Mouse (Mus musculus): ENCODE data around the gene Zfp263. TPM values are rescaled to one million over a fixed set of nuclear protein-coding genes. Genes with fewer than 3 reads are reported as not detected.
A peak's percentile ranks its signal among the peaks of the same experiment; 100 is the strongest.

Gene Zfp263
- polyA plus RNA-seq, 1 experiment from 2014 or later, result 44.9 TPM

DNA sequence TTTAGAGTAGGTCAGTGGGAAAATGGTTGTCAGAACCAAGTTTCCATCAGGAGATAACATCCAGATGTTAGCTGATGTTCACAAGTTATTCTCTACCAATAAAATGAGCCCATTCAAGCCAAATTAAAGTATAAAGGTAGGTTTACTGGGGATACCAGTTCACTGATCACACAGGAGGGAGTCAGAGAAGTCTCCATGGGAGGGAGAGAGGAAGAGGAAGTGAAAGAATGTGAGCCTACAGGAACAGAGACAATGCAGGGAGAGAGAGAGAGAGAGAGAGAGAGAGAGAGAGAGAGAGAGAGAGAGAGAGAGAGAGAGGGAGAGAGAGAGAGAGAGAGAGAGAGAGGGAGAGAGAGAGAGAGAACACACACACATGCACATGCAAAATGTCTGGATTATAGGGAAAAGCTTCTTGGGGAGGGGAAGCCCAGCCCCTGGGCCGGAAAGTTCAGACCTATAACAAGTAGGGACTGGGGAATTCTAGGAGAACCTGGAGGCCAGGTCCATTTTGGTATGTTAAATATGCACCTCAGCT is 10.6 kb upstream of the Zfp263 start:
- Histone ChIP-seq H3K36me3 (ENCODE audit: control insufficient read depth, insufficient read depth, low read length) (no peaks in the 10 kb centered on the region), H3K9me3 (ENCODE audit: control insufficient read depth, low read length) (no peaks in the 10 kb centered on the region), H3K4me3 (ENCODE audit: low read length) (no peak overlapping the region), H3K4me2 (ENCODE audit: low read depth, low read length) (no peak overlapping the region), H3K9ac (ENCODE audit: low read length) (no peak overlapping the region), H3K27ac (ENCODE audit: low read length) (no peak overlapping the region), H3K27me3 (ENCODE audit: control insufficient read depth, insufficient read depth, low read depth, low read length) (no peaks in the 10 kb centered on the region), H3K4me1 (replicated peaks; ENCODE audit: control insufficient read depth, insufficient read depth, low read length) (no peaks in the 10 kb centered on the region)
- ATAC-seq (ENCODE audit: low read depth), result no peak
- 60% methylated on average over 1 of the region's 1 CpGs for WGBS

- H3K4me2 ChIP-seq (ENCODE audit: low read depth, low read length), result no peak overlapping the region
Observed at GRCm38 (mm10) chr16:3742466-3742865, 1.4 kb upstream of the Zfp263 start.

GRCm38 (mm10) chr16:3744186-3744700 is 350 bp downstream of the Zfp263 start:
- peak overlapping the region; percentile 94 for H3K9ac ChIP-seq (ENCODE audit: low read length)
- H3K27ac ChIP-seq (ENCODE audit: low read length), result peak overlapping the region; percentile 86
- ATAC-seq (ENCODE audit: low read depth), result no peak
- H3K4me1 ChIP-seq (replicated peaks; ENCODE audit: control insufficient read depth, insufficient read depth, low read length), result peaks cover 16% of the 10 kb centered on the region
- peaks cover 24% of the 10 kb centered on the region for H3K36me3 ChIP-seq (ENCODE audit: control insufficient read depth, insufficient read depth, low read length)
- no peaks in the 10 kb centered on the region for H3K27me3 ChIP-seq (ENCODE audit: control insufficient read depth, insufficient read depth, low read depth, low read length)
- peak overlapping the region; percentile 95 for H3K4me2 ChIP-seq (ENCODE audit: low read depth, low read length)
- H3K9me3 ChIP-seq (ENCODE audit: control insufficient read depth, low read length), result peaks cover 14% of the 10 kb centered on the region
- peak overlapping the region; percentile 93 for H3K4me3 ChIP-seq (ENCODE audit: low read length)
- WGBS, result under 1% methylated on average over 32 of the region's 32 CpGs

More at GRCm38 (mm10) chr16:3742466-3742865, 1.4 kb upstream of the Zfp263 start:
- Histone ChIP-seq H3K27me3 (ENCODE audit: control insufficient read depth, insufficient read depth, low read depth, low read length) (no peaks in the 10 kb centered on the region), H3K4me1 (replicated peaks; ENCODE audit: control insufficient read depth, insufficient read depth, low read length) (peaks cover 16% of the 10 kb centered on the region), H3K36me3 (ENCODE audit: control insufficient read depth, insufficient read depth, low read length) (peaks cover 9% of the 10 kb centered on the region), H3K27ac (ENCODE audit: low read length) (no peak overlapping the region), H3K4me3 (ENCODE audit: low read length) (no peak overlapping the region), H3K9me3 (ENCODE audit: control insufficient read depth, low read length) (no peaks in the 10 kb centered on the region; the same call in 1 of the 2 replicates), H3K9ac (ENCODE audit: low read length) (no peak overlapping the region)
- WGBS, result 92% methylated on average over 6 of the region's 6 CpGs
- ATAC-seq (ENCODE audit: low read depth), result no peak

- H3K4me2 ChIP-seq (ENCODE audit: low read depth, low read length), result peak overlapping the region; percentile 95
- H3K9me3 ChIP-seq (ENCODE audit: control insufficient read depth, low read length), result peaks cover 23% of the 10 kb centered on the region
- peak overlapping the region; percentile 10 for H3K4me3 ChIP-seq (ENCODE audit: low read length)
- no peak overlapping the region for H3K9ac ChIP-seq (ENCODE audit: low read length)
- H3K4me1 ChIP-seq (replicated peaks; ENCODE audit: control insufficient read depth, insufficient read depth, low read length), result peaks cover 16% of the 10 kb centered on the region
- no peaks in the 10 kb centered on the region for H3K27me3 ChIP-seq (ENCODE audit: control insufficient read depth, insufficient read depth, low read depth, low read length)
- WGBS, result 80% methylated on average over 4 of the region's 4 CpGs
- no peak overlapping the region for H3K27ac ChIP-seq (ENCODE audit: low read length)
- ATAC-seq (ENCODE audit: low read depth), result no peak
- peaks cover 38% of the 10 kb centered on the region for H3K36me3 ChIP-seq (ENCODE audit: control insufficient read depth, insufficient read depth, low read length)
Observed at GRCm38 (mm10) chr16:3745656-3746055, 1.8 kb downstream of the Zfp263 start.

GRCm38 (mm10) chr16:3748976-3749375 is 5.1 kb downstream of the Zfp263 start:
- Histone ChIP-seq H3K27ac (ENCODE audit: low read length) (no peak overlapping the region), H3K4me2 (ENCODE audit: low read depth, low read length) (no peak overlapping the region), H3K9me3 (ENCODE audit: control insufficient read depth, low read length) (peaks cover 23% of the 10 kb centered on the region), H3K9ac (ENCODE audit: low read length) (no peak overlapping the region), H3K4me3 (ENCODE audit: low read length) (no peak overlapping the region), H3K36me3 (ENCODE audit: control insufficient read depth, insufficient read depth, low read length) (peaks cover 57% of the 10 kb centered on the region), H3K27me3 (ENCODE audit: control insufficient read depth, insufficient read depth, low read depth, low read length) (no peaks in the 10 kb centered on the region), H3K4me1 (replicated peaks; ENCODE audit: control insufficient read depth, insufficient read depth, low read length) (peaks cover 16% of the 10 kb centered on the region)
- WGBS, result 93% methylated on average over 3 of the region's 3 CpGs
- ATAC-seq (ENCODE audit: low read depth), result no peak

GRCm38 (mm10) chr16:3771603-3772002 is 27.7 kb downstream of the Zfp263 start:
- H3K4me1 ChIP-seq (replicated peaks; ENCODE audit: control insufficient read depth, insufficient read depth, low read length), result no peaks in the 10 kb centered on the region
- H3K36me3 ChIP-seq (ENCODE audit: control insufficient read depth, insufficient read depth, low read length), result no peaks in the 10 kb centered on the region
- H3K27ac ChIP-seq (ENCODE audit: low read length), result no peak overlapping the region
- WGBS, result 94% methylated on average over 4 of the region's 4 CpGs
- no peak overlapping the region for H3K9ac ChIP-seq (ENCODE audit: low read length)
- no peaks in the 10 kb centered on the region for H3K9me3 ChIP-seq (ENCODE audit: control insufficient read depth, low read length)
- H3K27me3 ChIP-seq (ENCODE audit: control insufficient read depth, insufficient read depth, low read depth, low read length), result no peaks in the 10 kb centered on the region
- ATAC-seq (ENCODE audit: low read depth), result no peak
- H3K4me2 ChIP-seq (ENCODE audit: low read depth, low read length), result no peak overlapping the region
- no peak overlapping the region for H3K4me3 ChIP-seq (ENCODE audit: low read length)

DNA sequence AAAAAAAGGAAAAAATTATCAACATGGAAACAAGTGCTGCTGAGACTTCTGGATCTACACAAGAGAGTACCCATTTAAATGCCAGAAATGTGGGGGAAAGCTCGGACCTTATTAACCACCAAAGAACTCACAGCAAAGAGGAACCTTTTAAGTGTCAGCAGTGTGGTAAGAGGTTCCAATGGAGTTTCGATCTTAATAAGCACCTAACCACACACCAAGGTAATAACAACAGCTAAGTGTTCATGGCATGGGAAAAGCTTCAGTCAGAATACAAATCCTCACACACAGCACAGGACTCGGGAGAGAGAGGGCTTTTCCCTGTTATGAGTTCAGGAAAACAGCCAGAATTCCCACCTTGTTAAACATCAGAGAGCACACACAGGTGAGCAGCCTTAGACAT is 32.5 kb downstream of the Zfp263 start:
- Histone ChIP-seq H3K4me3 (ENCODE audit: low read length) (no peak overlapping the region), H3K27ac (ENCODE audit: low read length) (no peak overlapping the region), H3K9ac (ENCODE audit: low read length) (no peak overlapping the region), H3K4me2 (ENCODE audit: low read depth, low read length) (no peak overlapping the region), H3K27me3 (ENCODE audit: control insufficient read depth, insufficient read depth, low read depth, low read length) (no peaks in the 10 kb centered on the region), H3K36me3 (ENCODE audit: control insufficient read depth, insufficient read depth, low read length) (no peaks in the 10 kb centered on the region), H3K4me1 (replicated peaks; ENCODE audit: control insufficient read depth, insufficient read depth, low read length) (no peaks in the 10 kb centered on the region), H3K9me3 (ENCODE audit: control insufficient read depth, low read length) (no peaks in the 10 kb centered on the region)
- 79% methylated on average over 3 of the region's 3 CpGs for WGBS
- ATAC-seq (ENCODE audit: low read depth), result no peak

GRCm38 (mm10) chr16:3777986-3778385 is 34.1 kb downstream of the Zfp263 start:
- H3K9ac ChIP-seq (ENCODE audit: low read length), result no peak overlapping the region
- WGBS, result 50% methylated on average over 3 of the region's 3 CpGs
- H3K4me1 ChIP-seq (replicated peaks; ENCODE audit: control insufficient read depth, insufficient read depth, low read length), result no peaks in the 10 kb centered on the region
- no peak overlapping the region for H3K27ac ChIP-seq (ENCODE audit: low read length)
- no peak for ATAC-seq (ENCODE audit: low read depth)
- no peaks in the 10 kb centered on the region for H3K9me3 ChIP-seq (ENCODE audit: control insufficient read depth, low read length)
- no peak overlapping the region for H3K4me3 ChIP-seq (ENCODE audit: low read length)
- no peaks in the 10 kb centered on the region for H3K36me3 ChIP-seq (ENCODE audit: control insufficient read depth, insufficient read depth, low read length)
- no peak overlapping the region for H3K4me2 ChIP-seq (ENCODE audit: low read depth, low read length)
- H3K27me3 ChIP-seq (ENCODE audit: control insufficient read depth, insufficient read depth, low read depth, low read length), result no peaks in the 10 kb centered on the region

- no peaks in the 10 kb centered on the region for H3K4me1 ChIP-seq (replicated peaks; ENCODE audit: control insufficient read depth, insufficient read depth, low read length)
- no peaks in the 10 kb centered on the region for H3K36me3 ChIP-seq (ENCODE audit: control insufficient read depth, insufficient read depth, low read length)
- H3K4me3 ChIP-seq (ENCODE audit: low read length), result no peak overlapping the region
- no peak overlapping the region for H3K27ac ChIP-seq (ENCODE audit: low read length)
- ATAC-seq (ENCODE audit: low read depth), result no peak
- no peaks in the 10 kb centered on the region for H3K27me3 ChIP-seq (ENCODE audit: control insufficient read depth, insufficient read depth, low read depth, low read length)
- no peak overlapping the region for H3K4me2 ChIP-seq (ENCODE audit: low read depth, low read length)
- H3K9me3 ChIP-seq (ENCODE audit: control insufficient read depth, low read length), result no peaks in the 10 kb centered on the region
- no peak overlapping the region for H3K9ac ChIP-seq (ENCODE audit: low read length)
Observed at GRCm38 (mm10) chr16:3781237-3781636, 37.3 kb downstream of the Zfp263 start.

DNA sequence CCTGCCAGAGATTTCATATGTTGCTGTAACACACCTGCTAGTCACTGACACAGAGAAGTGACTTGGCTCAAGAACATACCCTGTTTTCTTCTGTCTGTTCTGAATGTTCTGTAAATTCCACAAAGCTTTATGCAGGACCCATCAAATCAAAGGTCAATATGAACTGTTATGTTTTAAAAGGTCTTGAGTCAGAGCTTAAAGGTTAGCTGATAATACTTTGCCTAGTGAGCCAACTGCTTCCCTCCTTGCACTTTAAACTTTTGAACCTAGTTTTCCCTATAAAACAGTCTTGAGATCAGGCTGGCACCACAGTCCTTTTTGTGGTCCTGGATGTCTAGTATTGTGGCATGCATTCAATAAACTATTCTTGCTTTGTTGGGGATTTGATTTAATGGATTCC is 44.5 kb downstream of the Zfp263 start:
- H3K9ac ChIP-seq (ENCODE audit: low read length), result no peak overlapping the region
- H3K9me3 ChIP-seq (ENCODE audit: control insufficient read depth, low read length), result no peaks in the 10 kb centered on the region
- H3K27ac ChIP-seq (ENCODE audit: low read length), result no peak overlapping the region
- H3K36me3 ChIP-seq (ENCODE audit: control insufficient read depth, insufficient read depth, low read length), result no peaks in the 10 kb centered on the region
- H3K4me2 ChIP-seq (ENCODE audit: low read depth, low read length), result no peak overlapping the region
- H3K27me3 ChIP-seq (ENCODE audit: control insufficient read depth, insufficient read depth, low read depth, low read length), result no peaks in the 10 kb centered on the region
- no peaks in the 10 kb centered on the region for H3K4me1 ChIP-seq (replicated peaks; ENCODE audit: control insufficient read depth, insufficient read depth, low read length)
- no peak overlapping the region for H3K4me3 ChIP-seq (ENCODE audit: low read length)
- ATAC-seq (ENCODE audit: low read depth), result no peak
